Mouse (Mus musculus) liver, embryonic 14.5 days (tissue): ENCODE results near the gene Ttll11.

Source experiments
- CTCF ChIP-seq: IDR thresholded peaks from 2 replicates; pipeline ENCODE4 v1.5.1; 2016; ENCODE audit warnings: antibody characterized with exemption, low read depth, control low read depth
- EP300 ChIP-seq: IDR thresholded peaks from 2 replicates; pipeline ENCODE4 v1.6.1; 2016; ENCODE audit warnings: antibody characterized with exemption, low read depth

DNA sequence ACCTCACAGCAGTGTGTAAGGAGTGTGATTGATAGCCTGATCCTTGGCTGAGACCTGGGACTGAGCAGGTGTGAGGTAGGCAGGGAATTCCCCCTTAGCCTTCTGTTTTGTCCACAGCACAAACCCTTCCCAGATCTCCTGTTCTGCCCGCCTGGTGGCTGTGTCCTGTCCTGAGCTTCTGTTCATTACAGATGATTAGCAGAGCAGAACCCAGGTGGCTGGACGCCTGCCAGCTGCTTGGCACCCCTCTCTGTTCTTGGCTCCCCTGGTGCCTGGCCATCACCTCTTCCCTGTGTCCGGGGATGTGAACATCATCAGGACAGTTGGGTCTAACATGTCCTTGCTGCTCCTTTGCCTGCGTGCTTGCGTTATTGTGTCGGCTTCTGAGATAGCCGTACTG, 256.0 kb downstream of the Ttll11 start:
- TF ChIP-seq CTCF, result no peak
- no peak for TF ChIP-seq EP300
